Mouse (Mus musculus): ENCODE measurements around the gene Ulk3. TPM values are rescaled to one million over a fixed set of nuclear protein-coding genes. Genes with fewer than 3 reads are reported as not detected.

Ulk3 gene
- polyA plus RNA-seq, 1 experiment from 2014 or later: 6.4 TPM

DNA sequence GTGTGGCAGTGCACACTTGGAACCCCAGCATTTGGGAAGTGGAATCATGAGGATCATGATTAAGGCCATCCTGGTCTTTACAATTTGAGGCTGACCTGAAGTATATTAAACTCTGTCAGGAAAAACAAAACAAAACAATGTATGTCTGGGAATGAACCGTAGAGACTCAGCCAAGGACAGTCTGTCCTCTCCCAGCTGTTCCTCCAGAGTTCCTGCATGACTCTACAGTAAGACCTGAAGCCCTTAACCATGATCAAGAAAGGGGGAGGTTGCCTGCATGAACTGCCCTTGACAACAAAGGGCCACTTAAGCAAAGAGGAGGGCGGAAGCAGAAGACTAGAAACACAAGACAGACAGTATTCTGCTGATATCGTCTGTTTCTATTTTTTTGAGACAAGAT is 13.7 kb upstream of the Ulk3 start:
- Histone ChIP-seq H3K9ac (no peak overlapping the region), H3K4me1 (peaks cover 32% of the 10 kb centered on the region), H3K4me3 (no peak overlapping the region), H3K27me3 (replicated peaks) (no peaks in the 10 kb centered on the region), H3K36me3 (peaks cover 45% of the 10 kb centered on the region), H3K9me3 (replicated peaks) (no peaks in the 10 kb centered on the region), H3K4me2 (no peak overlapping the region), H3K27ac (no peak overlapping the region)
- ATAC-seq: no peak
- 77% methylated on average over 3 of the region's 3 CpGs for WGBS (ENCODE audit: insufficient replicate concordance)

DNA sequence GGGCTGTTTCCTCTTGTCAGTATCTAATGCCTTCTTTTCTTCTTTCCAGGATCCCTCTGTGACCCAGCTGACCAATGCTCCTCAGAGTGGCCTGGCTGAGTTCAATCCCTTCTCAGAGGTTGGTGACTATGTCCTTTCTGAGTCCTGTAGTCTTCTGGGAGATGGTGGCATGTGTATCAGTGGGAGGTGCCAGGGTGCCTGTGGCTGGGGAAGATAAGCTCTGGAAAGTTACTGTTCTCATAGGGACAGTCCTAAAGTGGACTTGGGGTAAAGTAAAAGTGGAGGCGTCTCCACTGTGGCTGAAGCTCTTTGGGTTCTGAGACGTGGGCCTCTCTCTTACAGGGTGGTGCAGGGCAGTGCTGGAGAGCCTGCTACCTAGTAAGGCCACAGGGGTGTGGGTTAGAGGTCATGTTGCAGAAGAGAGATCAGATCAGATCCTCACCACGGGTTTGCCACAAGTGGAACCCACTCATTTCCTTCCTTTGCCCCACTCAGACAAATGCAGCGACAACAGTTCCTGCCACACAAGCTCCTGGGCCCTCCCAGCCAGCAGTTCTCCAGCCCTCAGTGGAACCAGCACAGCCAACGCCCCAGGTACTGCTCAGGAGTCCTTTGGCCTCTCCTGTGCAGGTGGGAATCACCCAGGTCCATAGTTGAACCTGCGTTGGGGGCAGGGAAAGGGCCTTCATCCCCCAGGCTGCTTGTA is 12.0 kb upstream of the Ulk3 start:
- peak overlapping the region; percentile 75 for H3K27ac ChIP-seq
- H3K4me2 ChIP-seq: peak overlapping the region; percentile 44
- H3K4me3 ChIP-seq: no peak overlapping the region
- H3K9me3 ChIP-seq (replicated peaks): no peaks in the 10 kb centered on the region
- peaks cover 32% of the 10 kb centered on the region for H3K4me1 ChIP-seq
- H3K36me3 ChIP-seq: peaks cover 52% of the 10 kb centered on the region
- H3K9ac ChIP-seq: peak overlapping the region; percentile 37; the same call in 1 of the 2 replicates
- H3K27me3 ChIP-seq (replicated peaks): no peaks in the 10 kb centered on the region
- WGBS (ENCODE audit: insufficient replicate concordance): 30% methylated on average over 6 of the region's 6 CpGs
- ATAC-seq: peak; percentile 91

DNA sequence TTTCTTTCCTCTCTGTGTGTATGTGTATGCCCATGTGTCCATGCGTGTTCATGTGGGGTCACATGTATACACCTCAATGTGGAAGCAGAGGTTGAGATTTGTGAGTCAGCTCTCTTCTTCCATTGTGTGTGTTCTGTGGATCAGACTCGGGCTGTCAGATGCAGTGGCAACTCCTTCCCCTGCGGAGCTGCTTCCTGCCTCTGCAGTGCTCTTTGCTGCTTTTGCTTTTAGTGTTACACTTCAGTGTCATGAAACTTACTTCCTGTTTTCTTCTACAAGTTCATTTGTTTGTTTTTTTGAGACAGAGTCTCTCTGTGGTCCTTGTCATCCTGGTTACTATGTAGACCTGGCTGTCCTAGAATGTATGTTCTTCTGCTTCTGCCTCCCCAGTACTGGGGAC is 4.3 kb upstream of the Ulk3 start:
- Histone ChIP-seq H3K27ac (no peak overlapping the region), H3K4me1 (peaks cover 19% of the 10 kb centered on the region), H3K4me2 (no peak overlapping the region), H3K4me3 (no peak overlapping the region), H3K9me3 (replicated peaks) (no peaks in the 10 kb centered on the region), H3K9ac (no peak overlapping the region), H3K36me3 (peaks cover 76% of the 10 kb centered on the region), H3K27me3 (replicated peaks) (no peaks in the 10 kb centered on the region)
- 67% methylated on average over 3 of the region's 3 CpGs for WGBS (ENCODE audit: insufficient replicate concordance)
- no peak for ATAC-seq

DNA sequence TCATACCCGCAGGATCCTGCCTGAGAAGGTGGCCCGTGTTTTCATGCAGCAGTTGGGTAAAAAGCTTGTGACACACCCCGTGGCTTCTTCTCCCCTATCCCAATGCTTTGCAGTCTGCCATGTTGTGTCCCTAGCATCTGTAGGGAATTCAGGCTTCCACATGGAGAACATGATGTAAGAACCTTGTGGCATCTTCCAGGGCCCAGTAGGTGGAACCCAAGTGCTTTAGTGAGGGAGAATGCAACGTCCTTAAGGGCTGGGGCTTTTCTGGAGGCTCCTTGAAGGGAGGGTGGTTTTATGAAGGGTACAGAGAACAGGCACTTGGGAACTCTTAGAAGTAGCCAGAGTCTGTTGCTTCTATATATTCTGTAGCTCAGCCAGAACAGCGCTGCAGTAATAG is 1.5 kb downstream of the Ulk3 start:
- Histone ChIP-seq H3K4me1 (peaks cover 36% of the 10 kb centered on the region), H3K27me3 (replicated peaks) (no peaks in the 10 kb centered on the region), H3K9ac (no peak overlapping the region), H3K4me3 (no peak overlapping the region), H3K4me2 (peak overlapping the region; percentile 94; the same call in 1 of the 2 replicates), H3K27ac (no peak overlapping the region), H3K36me3 (peaks cover 57% of the 10 kb centered on the region), H3K9me3 (replicated peaks) (no peaks in the 10 kb centered on the region)
- 40% methylated on average over 5 of the region's 5 CpGs for WGBS (ENCODE audit: insufficient replicate concordance)
- no peak for ATAC-seq

DNA sequence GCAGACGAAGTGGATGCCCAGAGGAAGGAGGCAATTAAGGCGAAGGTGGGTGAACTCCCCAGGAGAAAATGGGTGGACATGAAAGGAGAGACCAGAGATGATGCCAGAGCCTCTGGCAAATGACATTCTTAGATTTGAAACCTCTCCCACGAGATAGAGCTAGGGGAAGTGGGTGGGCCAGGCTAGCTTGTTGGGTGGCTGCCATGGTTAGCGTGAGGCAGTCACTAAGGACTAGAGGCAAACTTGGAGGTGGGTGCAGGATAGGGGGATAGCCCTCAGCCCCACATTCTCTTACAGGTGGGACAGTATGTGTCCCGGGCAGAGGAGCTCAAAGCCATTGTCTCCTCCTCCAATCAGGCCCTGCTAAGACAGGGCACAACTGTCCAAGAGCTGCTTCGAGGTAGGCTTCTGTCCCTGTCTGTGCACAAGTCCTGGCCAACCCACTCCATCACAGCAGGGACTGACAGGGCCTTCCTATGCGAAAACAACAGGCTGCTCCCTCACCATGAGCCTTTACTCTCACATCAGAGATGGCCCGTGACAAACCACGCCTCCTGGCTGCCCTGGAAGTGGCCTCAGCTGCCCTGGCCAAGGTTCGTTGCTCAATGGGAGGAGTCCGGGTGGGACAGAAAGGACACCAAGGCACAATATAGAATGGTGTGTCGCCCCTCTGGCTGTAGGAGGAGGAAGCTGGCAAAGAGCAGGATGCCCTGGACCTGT is 4.4 kb downstream of the Ulk3 start:
- WGBS (ENCODE audit: insufficient replicate concordance): 70% methylated on average over 12 of the region's 12 CpGs

DNA sequence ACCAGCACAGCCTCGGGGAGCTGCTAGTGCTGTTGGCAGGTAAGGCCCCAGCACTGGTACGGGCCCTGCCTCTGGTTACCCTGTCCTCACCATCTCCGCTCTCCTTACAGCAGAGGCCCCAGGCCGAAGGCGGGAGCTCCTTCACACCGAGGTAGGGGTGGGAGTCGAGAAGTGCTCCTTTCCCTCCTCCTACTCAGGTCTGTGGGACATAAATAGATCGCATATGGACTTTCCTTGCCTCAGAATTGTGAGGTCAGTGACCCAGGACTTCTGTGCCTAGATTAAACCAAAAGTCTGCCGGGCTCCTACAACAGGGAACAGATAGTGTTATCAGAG is 4.9 kb downstream of the Ulk3 start:
- Histone ChIP-seq H3K9ac (no peak overlapping the region), H3K4me2 (no peak overlapping the region), H3K4me1 (peaks cover 26% of the 10 kb centered on the region), H3K27me3 (replicated peaks) (peaks cover 5% of the 10 kb centered on the region; the same call in 1 of the 2 replicates), H3K36me3 (peaks cover 34% of the 10 kb centered on the region), H3K4me3 (no peak overlapping the region), H3K9me3 (replicated peaks) (no peaks in the 10 kb centered on the region), H3K27ac (no peak overlapping the region)
- ATAC-seq: no peak
- 66% methylated on average over 9 of the region's 9 CpGs for WGBS (ENCODE audit: insufficient replicate concordance)

More for the DNA sequence above, 4.4 kb downstream of the Ulk3 start:
- H3K4me2 ChIP-seq: no peak overlapping the region
- H3K4me3 ChIP-seq: no peak overlapping the region
- H3K9me3 ChIP-seq (replicated peaks): no peaks in the 10 kb centered on the region
- H3K9ac ChIP-seq: no peak overlapping the region
- H3K27me3 ChIP-seq (replicated peaks): no peaks in the 10 kb centered on the region
- no peak for ATAC-seq
- H3K27ac ChIP-seq: no peak overlapping the region
- peaks cover 34% of the 10 kb centered on the region for H3K36me3 ChIP-seq
- peaks cover 31% of the 10 kb centered on the region for H3K4me1 ChIP-seq

DNA sequence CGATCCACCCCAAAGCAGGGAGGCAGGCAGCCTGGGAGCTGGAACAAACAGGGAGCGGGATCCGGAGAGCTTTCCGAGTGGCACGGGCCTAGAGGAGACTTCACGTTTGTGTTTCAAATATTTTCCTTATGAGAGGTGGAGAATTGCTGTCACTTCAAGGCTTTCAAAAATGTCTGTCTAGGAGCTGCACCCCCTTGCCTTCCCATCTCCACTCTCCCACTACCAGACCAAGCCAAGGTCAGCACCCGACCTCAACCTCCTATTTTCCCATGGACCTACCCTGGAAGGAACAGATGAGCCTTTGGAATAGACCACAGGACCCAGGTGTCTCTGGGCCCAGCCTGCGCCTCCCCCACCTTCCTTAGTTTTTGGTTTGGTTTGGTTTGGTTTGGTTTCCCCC is 8.0 kb downstream of the Ulk3 start:
- no peak overlapping the region for H3K27ac ChIP-seq
- 78% methylated on average over 8 of the region's 8 CpGs for WGBS (ENCODE audit: insufficient replicate concordance)

DNA sequence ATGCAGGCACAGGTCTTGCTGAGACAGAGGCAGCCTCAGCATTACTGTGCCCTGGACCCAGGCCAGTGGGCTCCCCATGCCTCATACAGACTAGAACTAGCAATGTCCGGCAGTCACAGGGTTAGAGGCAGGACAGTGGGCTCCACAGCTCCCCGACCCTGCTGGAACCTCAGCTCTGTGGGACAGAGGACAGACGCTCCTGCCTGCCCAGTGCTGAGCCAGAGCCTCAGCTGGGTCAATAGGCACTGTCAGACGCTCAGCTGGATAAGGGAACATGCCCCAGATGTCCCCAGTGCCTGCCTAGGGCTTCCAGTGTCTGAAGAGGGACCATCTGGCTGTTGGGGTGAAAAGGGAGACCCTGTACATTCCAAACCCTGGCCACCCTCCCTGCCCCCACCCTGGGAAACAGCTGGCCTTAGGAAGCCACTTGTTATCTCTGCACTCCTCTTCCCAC is 8.7 kb downstream of the Ulk3 start:
- no peak for ATAC-seq
- H3K9me3 ChIP-seq (replicated peaks): no peaks in the 10 kb centered on the region
- peaks cover 37% of the 10 kb centered on the region for H3K4me1 ChIP-seq
- H3K4me3 ChIP-seq: no peak overlapping the region
- H3K36me3 ChIP-seq: peaks cover 25% of the 10 kb centered on the region
- WGBS (ENCODE audit: insufficient replicate concordance): 29% methylated on average over 4 of the region's 4 CpGs
- H3K9ac ChIP-seq: no peak overlapping the region
- peaks cover 26% of the 10 kb centered on the region; the same call in 1 of the 2 replicates for H3K27me3 ChIP-seq (replicated peaks)
- H3K4me2 ChIP-seq: no peak overlapping the region
- H3K27ac ChIP-seq: no peak overlapping the region

More for the DNA sequence above, 8.0 kb downstream of the Ulk3 start:
- ATAC-seq: no peak
- no peaks in the 10 kb centered on the region for H3K9me3 ChIP-seq (replicated peaks)
- peaks cover 32% of the 10 kb centered on the region for H3K36me3 ChIP-seq
- no peak overlapping the region for H3K4me2 ChIP-seq
- H3K9ac ChIP-seq: no peak overlapping the region
- no peak overlapping the region for H3K4me3 ChIP-seq
- H3K4me1 ChIP-seq: peaks cover 37% of the 10 kb centered on the region
- H3K27me3 ChIP-seq (replicated peaks): peaks cover 19% of the 10 kb centered on the region; the same call in 1 of the 2 replicates

DNA sequence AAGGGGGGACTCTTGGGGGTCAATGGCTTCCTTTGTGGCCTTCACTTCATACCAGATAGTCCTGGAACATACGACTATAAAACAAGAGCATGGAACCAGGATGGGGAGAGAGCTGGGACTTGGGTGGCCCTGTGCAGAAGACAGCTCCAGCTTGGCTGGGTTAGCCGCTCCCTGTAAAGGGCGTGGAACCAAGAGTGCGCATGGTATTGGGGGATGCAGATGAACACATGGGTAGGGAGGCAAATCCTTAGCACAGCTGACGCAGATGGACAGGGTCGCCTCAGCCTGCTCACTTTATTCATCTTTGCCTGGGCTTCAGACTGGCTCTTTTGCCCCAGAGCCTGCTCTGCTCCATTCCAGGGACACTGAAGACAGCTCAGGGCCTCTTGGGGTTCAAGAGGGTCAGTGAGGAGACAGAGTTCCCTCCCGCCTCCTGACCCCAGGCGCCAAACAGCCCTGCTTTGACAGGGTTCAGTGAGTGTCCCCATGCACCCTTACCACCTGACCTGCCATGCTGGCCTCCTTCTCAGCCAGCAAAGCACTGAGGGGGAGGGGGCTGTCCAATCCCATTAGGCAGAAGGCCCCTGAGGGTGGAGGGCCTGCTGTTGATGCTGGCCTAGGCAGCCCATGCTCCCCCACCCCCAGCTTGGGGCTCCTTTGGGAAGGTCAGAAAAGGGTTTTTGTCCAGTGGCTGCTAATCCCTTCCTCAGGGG is 9.8 kb downstream of the Ulk3 start:
- H3K27ac ChIP-seq: no peak overlapping the region
- H3K9ac ChIP-seq: no peak overlapping the region
- H3K4me3 ChIP-seq: no peak overlapping the region
- peaks cover 32% of the 10 kb centered on the region for H3K4me1 ChIP-seq
- no peak overlapping the region for H3K4me2 ChIP-seq
- WGBS (ENCODE audit: insufficient replicate concordance): 63% methylated on average over 8 of the region's 8 CpGs
- no peak for ATAC-seq
- H3K27me3 ChIP-seq (replicated peaks): peaks cover 36% of the 10 kb centered on the region
- H3K9me3 ChIP-seq (replicated peaks): no peaks in the 10 kb centered on the region
- peaks cover 14% of the 10 kb centered on the region for H3K36me3 ChIP-seq

DNA sequence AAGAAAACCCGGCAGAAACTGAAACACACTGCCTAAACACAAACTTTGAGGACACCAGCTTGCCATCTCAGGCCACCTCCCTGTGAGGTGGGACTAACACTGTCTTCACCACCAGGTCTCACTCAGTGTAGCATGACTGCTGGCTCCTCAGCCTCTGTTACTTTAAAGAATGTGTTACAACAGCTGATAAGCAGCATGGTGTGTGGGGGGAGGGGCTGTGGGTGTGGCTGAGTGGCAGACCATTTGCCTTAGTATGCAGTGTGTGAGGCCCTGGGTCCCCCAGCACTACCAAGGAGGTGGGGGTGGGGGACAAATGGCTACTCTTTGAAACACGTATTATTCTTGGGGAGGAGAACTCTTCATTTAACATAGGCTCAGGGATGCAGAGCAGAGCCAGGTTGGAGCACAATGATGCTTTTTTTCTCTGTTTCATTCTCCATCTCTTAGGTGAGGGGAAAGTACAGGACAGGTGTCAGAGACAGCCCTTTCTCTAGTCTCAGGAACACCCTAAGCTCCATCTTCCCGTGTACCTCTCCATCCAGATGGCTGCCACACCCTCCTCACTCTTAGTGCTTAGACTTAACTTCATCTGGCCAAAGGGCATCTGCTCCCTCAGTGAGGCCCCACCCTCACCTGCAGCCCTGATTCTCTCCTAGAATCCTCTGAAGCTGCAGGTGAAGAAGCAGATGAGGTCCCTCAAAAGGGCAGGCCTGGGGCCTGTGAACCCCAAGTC is 11.5 kb downstream of the Ulk3 start:
- peak; percentile 61 for ATAC-seq
- Histone ChIP-seq H3K27me3 (replicated peaks) (peaks cover 53% of the 10 kb centered on the region), H3K36me3 (no peaks in the 10 kb centered on the region), H3K4me1 (peaks cover 27% of the 10 kb centered on the region), H3K9ac (no peak overlapping the region), H3K4me3 (no peak overlapping the region), H3K4me2 (peak overlapping the region; percentile 25), H3K9me3 (replicated peaks) (no peaks in the 10 kb centered on the region), H3K27ac (no peak overlapping the region)
- 6% methylated on average over 3 of the region's 3 CpGs for WGBS (ENCODE audit: insufficient replicate concordance)

DNA sequence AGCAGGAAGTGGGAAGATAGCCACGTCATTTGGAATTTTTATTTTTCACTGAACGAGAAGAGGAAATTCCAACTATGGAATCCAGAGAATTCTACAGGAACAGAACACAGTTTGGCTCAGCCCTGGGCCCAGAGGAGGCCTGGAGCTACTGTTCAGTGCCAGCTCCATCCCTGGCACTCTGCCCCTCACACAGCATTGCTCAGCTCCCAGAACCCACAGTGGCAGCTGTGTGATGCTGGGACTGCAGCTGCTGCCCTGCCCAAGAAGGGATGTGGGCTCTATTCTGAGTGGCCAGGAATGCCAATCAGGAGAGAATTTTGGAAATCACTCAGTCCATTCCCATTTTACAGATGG is 12.1 kb downstream of the Ulk3 start:
- peaks cover 59% of the 10 kb centered on the region for H3K27me3 ChIP-seq (replicated peaks)
- no peak overlapping the region for H3K27ac ChIP-seq

More for the DNA sequence above, 12.1 kb downstream of the Ulk3 start:
- no peak overlapping the region for H3K4me2 ChIP-seq
- no peak overlapping the region for H3K4me3 ChIP-seq
- H3K9ac ChIP-seq: no peak overlapping the region
- peaks cover 27% of the 10 kb centered on the region for H3K4me1 ChIP-seq
- no peaks in the 10 kb centered on the region for H3K36me3 ChIP-seq
- WGBS (ENCODE audit: insufficient replicate concordance): 67% methylated on average over 2 of the region's 2 CpGs
- no peak for ATAC-seq
- no peaks in the 10 kb centered on the region for H3K9me3 ChIP-seq (replicated peaks)

Data from liver, embryonic 12.5 days (tissue).